Mouse (Mus musculus): Measurements from ENCODE around the gene Fam3b. TPM values are rescaled to one million over a fixed set of nuclear protein-coding genes. Genes with fewer than 3 reads are reported as not detected.

Gene Fam3b
- polyA plus RNA-seq, 2 experiments from 2014 or later: 2.9 to 3.0 TPM

Other genes with a start within 250 kb of the Fam3b start
- gene Bace2, start 158.1 kb downstream of the Fam3b start, polyA plus RNA-seq (2017; shearing (Covaris generic)): 1 to 10 TPM in 1 of 2 experiments, under 1 TPM in 1; 0.10 to 2.0 TPM
- 10 to 100 TPM in 1 of 2 experiments, 1 to 10 TPM in 1; 7.5 to 17.7 TPM for gene Mx1, start 51.9 kb downstream of the Fam3b start, polyA plus RNA-seq (2017; shearing (Covaris generic))
- gene Tmprss2, start 96.4 kb upstream of the Fam3b start, polyA plus RNA-seq (2017; shearing (Covaris generic)): not detected
- gene Ripk4, start 249.0 kb upstream of the Fam3b start, polyA plus RNA-seq (2017; shearing (Covaris generic)): under 1 TPM in 1 of 2 experiments, not detected in 1; 0.16 TPM